Mouse (Mus musculus): ENCODE results near the gene Kcnh4.
A peak's percentile ranks its signal among the peaks of the same experiment; 100 is the strongest.

The Kcnh4 gene

DNA sequence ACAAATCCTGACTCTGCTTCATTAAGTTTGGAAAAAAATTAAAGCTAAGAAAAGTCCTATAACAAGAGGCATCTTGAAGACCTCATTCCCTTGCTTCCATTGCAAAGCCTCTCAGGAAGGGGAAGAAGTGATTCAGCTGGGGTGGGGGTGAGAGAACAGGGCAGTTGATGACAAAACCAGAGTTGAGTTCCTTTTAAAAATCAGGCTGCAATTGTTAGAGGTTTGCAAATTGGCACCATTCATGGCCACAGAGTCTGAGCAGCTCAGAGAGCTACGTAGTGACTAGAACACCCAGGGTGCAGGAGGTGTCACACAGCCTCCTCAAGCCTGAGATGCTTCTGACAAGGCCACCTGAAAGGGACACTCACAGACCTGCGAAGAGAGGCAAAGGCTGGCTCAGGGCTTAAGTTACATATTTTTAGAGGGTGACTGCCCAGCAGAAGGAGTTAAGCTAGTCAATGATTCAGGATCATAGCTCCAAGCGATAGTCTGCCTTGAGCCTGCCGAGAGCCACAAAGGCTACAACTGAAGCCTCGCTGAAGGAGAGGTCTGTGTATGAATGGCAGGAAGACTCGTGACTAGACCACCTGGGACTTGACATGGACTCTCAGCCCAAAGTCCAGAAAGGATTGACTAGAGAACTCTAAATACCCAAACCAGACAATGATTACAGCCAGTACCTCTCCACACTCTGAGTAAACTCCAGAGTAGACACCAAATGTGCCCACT is 29.1 kb downstream of the Kcnh4 start:
- no peak for DNase-seq

DNA sequence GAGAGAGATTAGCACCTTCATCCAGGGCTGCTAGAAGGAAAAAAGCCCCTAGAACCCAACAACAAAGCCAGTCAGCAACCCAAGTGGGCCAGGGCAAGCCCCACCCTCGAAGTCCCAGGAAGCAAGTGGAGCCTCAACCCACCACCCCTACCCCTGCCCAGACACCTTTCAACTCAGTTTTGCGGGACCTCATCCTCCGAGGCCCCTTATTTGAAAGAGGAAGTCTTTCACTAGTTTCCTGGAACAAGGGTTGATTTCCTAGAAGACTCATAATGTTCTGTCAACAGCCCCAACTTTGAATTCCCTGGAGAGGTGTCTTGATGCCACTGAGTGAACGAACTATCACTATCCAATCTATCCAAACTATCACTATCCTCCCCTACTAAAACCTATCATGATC is 29.8 kb downstream of the Kcnh4 start:
- DNase-seq, result no peak

DNA sequence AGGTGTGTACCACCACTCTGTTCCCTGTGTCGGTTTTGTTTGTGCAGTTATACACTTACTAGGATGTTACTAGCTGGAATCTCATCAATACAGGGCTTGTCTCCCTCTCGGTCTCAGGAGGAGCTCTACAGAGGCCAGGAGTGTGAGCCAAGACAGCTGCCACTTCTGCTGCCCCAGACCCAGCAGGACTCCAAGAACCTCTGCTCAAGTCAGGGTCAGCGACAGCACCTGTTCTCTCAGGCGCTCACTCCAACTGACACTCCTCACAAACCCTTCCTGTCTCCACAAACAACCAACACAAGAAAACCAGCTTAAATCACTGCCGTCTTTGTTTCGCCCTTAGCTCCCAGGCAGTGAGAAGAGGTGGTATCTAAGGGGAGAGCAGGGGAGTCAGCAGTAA is 31.1 kb downstream of the Kcnh4 start:
- no peak for DNase-seq

DNA sequence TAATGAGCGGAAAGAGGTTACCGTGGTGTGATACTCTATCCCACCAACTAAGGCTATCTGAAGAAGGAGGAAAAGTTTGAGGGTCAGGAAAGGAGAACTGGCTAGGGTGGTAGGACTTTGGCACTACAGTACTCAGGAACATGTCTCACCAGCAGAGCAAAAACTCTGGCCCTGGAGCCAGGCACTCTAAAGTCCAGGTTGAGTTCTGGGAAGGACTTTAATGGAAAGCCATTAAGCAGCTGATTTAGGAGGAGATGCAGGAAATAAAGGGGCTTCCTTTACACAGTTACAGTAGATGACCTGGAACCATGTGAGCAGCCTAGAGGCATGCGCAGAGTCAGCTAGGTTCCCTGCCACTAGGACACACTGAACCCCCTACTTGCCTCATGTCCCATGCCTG is 32.5 kb downstream of the Kcnh4 start:
- no peak for DNase-seq

DNA sequence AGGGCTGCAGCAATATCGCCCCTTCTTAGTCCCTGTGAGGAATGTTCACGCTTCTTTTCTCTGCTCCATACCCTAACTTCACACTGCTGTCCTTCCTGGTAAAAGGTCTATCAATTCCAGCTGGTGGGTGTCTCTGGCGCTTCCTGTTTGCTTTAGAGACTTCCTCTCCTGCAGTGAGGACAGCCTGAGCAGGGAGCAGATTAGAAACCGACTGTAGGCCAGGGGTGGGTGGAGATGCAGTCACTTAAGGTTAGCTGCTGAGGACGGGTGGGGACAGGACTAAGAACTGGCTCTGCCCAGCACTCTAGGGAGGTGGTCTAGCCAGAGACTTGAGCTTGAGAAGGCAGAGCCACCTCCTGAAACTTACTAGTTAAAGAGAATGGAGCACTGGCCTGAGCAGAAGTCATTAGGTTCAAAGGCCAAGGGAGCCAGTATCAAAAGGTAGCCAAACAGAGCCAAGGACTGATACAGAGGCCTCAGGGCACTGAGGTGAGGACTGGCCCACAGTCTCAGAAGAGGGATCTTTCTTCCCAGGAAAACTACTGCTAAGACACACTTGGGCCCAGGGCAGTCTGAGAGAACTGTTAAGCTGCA is 34.7 kb downstream of the Kcnh4 start:
- DNase-seq, result no peak

DNA sequence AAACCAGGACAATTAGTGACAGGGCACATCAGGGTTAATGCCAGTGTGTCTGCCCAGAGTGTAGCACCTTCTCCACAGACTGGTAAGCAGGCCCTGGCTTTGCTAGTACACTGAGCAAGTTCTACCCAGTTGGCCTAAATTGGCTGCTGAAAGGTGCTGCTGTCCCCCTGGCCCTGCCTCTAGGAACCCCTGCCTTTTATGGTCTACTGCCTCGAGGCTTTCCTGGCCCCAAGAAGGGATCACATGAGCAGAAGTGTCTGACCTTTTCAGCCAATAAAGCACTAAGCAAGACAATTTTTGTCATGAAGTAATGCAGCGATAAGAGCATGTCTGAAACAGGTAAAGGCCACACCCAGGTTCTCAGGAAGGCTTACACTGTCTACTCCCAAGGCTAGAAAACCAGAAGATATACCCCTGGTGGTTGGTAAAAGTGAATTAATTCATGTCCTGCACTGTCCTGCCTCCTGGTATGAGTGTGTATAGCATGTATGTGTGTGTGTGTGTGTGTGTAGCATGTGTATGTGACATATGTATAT is 37.2 kb downstream of the Kcnh4 start:
- no peak for DNase-seq

DNA sequence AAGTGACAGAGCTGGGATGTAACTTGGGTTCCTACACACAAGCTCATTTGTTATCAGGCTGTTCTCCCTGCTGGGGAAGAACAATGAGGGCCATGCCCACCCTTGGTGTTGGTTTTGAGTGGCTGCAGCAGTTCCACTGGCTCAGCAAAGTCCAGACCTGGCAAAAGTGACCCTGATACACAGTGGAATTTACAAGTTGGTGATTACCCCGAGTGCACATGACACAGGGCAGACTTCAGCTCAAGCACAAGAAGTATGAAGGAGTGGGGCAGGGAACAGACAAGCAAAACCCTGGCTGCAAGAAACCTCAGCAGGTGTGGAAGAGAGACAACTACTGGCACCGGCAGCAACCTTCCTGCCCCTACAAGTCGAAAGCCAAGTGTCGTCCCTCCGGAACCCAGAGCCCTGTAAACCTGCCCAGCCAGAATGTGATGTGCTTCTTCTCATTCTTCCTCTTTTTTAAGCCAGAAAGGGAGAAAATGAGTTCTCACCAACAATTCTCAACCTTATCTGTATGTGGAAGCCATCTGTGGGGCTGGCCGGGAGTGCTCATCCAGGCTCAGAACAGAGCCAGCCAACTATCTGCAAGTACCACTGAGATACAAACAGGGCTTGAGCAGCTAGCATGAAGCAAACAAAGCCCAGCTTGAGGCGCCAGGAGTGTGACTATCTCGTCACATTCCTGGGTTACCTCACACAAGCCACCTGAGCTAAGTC is 37.8 kb downstream of the Kcnh4 start:
- DNase-seq, result no peak

DNA sequence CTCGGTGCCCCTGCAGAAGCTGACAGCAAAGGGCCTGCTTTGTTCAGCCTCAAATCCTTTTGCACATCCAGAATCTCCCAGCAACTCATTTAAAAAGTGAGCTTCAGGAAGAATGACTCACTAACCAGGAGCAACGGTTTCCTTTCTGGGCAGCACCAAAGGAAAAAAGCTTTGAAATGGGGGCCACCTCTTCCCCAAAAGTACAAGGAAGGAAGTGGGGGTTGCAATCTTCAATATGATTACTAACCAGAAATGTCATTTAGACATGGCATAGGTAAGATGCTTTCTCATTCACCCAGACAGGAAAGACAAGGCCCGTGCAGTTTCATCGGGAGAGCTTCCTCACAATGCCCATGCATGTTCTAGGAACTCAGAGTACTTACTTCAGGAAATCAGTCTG is 38.5 kb downstream of the Kcnh4 start:
- DNase-seq, result no peak

DNA sequence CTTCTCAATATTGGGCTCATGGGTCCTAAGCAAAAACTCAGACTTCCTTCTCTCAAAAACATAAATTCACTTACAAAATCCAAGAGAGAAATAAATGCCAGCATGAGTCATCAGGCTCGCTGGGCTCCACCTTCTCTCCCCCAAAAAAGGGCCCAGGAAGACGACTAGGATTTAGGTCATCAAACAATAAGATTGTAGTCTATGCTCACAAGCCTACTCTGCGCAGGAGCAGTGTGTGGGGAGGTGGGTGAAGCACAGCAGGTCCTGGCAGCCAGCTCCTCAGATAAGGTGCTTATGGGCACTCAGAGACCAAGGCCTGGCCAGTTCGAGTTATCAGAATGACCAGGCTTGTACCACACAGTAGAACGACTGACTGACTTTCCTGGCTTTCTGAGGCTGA is 39.4 kb downstream of the Kcnh4 start:
- DNase-seq, result no peak

DNA sequence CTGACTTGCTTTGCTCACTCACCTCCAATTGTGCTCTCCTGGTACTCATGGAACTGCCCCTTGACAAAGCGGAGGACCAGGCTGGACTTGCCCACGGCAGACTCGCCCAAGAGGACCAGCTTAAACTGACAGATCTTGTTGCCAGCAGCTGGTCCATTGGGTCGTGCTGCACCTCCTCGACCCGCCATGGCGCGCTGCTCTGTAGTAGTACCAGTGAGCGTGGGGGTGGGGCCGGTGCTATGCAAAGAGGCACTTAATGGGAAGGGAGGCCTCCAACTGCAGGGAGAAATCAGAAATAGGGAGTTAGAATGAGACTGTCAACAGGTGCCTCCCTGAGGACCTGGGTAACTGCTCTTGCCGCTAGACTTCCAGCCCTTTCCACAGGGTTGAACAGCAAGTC is 39.8 kb downstream of the Kcnh4 start:
- DNase-seq, result no peak

DNA sequence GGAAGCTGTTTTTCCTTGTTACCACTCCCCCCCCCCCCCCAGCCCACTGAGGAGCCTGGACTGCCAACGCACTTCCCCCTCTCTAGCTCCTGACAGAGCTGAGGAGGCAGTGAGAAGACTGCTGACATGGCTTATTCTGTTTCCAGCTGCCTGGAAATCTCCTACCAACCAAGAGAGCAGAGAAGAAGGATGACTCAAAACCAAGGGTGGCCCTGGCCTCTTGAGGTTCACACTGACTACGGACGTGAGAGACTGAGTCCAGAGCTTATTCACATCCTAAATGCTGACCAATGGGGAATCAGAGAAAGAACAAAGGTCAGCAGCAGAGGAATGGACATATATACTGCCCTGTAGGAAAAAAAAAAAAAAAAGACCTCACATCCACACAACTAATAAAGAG is 40.4 kb downstream of the Kcnh4 start:
- DNase-seq, result no peak

DNA sequence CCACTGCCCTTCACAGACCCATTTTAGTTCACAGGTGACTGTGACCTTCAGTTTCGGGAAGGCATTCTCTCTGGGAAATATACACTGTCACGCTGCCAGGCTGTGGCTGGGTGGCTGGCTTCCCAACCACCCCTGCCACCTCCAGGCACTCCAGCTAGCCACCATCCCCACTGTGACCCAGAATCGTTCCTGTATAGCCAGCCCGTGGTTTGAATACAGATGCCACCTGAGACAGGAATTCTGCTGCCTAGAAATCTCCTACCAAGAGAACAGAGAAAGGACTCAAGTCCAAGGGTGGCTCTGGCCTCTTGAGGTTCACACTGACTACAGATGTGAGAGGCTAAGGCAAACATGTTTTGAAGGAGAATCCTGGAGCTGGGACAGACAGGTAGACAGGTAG is 40.9 kb downstream of the Kcnh4 start:
- DNase-seq, result no peak

DNA sequence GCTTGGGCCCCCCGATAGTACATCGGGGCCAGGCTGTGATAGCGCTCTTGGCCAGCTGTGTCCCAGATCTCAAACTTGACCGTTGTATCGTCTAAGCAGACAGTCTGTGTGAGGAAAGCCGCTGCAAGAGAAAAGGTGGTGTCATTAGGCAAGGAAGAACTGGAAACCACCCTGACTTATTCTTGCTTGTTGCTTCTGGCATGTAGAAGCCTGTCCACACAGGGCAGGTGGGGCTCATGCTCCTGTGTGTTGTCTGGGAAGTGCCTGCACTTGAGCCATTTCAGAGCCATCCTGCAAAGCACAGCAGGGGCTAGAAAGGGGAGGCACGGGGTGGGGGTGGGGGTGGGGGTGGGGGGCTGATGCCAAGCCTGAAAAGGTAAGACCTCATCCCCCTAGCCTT is 41.3 kb downstream of the Kcnh4 start:
- no peak for DNase-seq

DNA sequence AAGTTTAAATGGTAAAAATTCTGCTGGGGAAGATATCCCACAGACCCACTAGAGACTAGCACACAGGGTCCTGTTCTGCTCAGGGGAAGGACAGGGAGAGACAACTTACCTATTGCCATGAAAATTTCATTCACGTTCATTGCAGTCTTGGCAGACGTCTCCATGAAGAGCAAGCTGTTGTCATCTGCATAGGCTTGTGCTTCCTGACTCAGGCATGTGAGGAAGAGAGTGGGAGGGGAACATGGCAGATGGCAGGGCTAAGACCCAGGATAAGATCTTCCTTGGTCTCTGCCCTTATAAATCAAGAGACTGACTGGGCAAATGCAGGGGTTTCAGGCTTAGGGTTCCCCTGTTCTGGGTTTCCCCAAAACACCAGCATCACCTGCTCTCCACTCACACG is 43.1 kb downstream of the Kcnh4 start:
- no peak for DNase-seq

DNA sequence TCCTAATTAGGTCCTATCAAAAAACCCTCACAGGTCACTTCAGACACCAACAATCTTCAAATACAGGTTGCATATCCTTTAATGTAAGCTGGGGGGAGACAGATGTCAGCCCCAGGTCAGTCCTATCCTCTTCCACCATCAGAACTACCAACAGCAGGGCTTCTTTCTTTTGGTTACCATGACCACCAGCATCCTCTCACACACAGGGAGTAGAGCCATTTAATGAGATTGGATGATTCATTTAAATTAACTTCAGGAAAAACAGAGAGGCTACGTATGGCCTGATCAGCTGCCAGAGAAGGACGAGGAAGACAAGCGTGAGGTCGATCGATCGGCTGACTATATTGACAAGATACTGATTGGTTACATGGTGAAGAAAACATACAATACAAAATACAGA is 44.8 kb downstream of the Kcnh4 start:
- DNase-seq, result no peak

DNA sequence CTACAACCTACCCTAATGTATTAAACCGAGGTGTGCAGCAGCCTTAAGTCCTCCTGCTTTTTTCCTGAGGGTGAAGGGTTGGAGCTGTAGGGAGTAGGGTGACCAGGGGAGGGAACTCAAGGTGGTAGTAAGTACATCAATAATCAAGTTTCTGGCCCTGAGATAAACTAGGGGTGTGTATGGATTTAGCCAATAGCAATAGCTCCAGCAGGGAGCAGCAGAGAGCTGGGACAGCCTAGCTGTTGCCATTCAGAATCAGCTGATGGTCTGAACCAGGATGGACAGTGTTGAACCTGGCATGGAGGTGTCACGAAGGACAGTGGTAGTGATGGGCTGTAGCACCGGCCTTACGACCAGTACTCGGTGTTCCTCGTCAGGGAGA is 45.2 kb downstream of the Kcnh4 start:
- DNase-seq, result peak; percentile 62

DNA sequence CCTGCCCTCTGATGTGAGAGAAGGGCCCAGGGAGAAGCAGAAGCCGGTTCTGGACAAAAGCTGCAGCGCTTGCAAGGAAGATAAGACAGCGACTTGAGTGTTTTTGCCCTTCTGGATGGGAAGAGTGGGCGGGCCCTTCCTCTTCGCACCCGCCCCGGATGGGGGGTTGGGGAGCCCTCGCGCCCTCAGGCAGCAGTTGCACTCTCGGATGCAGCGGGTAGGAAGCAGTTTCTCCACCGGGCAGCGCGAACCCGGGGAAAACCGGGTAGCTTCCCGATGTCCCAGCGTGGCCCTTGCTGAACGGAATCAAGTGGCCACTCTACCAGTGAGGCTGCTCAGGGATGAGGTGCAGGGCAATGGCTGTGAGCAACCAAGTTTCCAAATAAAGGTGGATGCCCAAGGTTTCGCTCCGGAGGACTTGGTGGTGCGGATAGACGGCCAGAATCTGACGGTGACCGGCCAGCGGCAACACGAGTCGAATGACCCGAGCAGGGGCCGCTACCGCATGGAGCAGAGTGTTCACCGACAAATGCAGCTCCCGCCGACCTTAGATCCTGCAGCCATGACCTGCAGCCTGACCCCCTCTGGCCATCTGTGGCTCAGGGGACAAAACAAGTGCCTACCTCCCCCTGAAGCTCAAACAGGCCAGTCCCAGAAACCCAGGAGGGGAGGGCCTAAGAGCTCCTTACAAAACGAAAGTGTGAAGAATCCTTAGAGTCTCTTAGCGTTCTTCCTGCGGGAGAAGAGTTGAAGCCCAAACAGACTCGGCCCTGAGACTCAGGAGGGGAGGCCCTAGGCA is 45.8 kb downstream of the Kcnh4 start, which contains the start of gene Hspb9:
Hspb9 (plus strand) TSS at position 116 of the 799 bp plus-strand sequence.
- DNase-seq, result no peak

DNA sequence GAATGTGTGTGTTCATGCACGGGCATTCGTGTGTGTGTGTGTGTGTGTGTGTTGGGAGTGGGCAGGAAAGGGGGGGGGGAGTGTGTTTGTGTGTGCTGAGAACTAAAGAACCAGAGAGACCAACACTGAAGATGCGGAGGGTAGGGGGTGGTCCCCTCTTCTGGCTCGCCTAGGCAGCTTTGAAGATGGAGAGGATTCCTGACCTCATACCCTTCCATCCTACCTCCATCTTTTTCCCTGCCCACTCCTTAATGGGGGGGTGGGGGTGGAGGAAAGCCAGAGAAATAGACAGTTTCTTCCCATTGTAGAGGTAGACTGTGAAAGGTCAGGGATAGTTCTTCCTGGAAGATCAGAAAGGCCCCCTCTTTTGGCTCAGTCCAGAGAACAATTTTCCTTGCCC is 46.6 kb downstream of the Kcnh4 start:
- no peak for DNase-seq

DNA sequence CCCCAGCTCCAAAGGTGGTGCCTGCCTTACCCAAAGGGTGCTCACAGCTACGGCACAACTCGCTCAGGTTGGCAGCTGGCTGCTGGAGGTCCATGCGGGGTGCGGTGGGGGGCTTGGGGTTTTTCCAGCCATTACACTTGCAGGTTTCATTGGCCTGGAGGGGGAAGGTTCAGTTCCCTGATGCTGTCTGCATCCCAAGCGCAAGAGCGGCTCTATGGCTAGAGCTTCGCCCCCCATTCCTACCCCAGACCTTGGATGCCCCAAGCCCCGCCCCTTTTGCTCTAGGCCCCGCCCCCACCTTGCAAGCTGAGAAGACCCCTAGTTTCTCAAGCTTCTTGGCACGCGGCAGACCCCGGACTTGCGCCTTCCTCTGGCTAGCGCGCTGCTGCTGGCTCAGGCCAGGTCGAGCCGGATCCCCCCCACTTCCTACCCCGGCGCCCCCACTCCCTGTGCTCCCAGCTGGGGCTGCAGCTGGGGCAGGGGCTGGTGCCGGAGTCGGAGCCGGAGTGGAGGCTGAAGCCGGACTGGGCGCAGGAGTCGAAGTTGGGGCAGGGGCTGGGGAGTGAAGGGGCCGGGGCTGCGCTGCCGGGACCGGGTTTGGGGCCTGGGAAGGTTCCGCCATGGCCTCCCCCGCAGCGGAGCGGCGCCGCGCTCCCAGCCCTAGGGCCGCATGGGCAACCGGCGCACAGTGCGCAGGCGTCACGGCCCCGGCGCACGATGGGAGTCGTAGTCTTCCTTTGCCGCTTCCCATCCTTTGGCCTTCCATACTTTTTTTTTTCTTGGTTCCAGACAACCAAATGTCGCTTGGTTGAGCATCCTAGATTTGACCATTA is 47.7 kb downstream of the Kcnh4 start, which contains the start of gene Kat2a:
Kat2a (minus strand) TSS at position 683 of the 833 bp plus-strand sequence.
- peak; percentile 82 for DNase-seq

DNA sequence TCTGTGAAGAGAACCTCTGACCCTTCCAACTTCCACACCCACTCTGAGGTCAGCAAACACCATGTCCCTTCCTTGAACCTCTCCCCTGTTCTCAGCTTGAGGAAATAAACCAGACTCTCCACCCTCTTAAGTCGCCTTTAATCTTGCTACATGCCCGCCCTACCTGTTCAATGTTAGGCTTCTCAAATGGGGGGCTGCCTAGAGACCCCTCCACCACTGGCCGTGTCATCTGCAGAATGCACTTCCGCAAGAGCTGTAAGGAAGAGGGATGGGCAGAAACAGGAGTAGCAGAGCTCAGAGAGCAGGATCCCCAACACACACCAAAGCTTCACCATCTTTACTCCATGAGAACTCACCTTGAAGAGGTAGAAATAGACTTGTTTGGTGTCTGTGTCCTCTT is 48.8 kb downstream of the Kcnh4 start:
- no peak for DNase-seq

DNA sequence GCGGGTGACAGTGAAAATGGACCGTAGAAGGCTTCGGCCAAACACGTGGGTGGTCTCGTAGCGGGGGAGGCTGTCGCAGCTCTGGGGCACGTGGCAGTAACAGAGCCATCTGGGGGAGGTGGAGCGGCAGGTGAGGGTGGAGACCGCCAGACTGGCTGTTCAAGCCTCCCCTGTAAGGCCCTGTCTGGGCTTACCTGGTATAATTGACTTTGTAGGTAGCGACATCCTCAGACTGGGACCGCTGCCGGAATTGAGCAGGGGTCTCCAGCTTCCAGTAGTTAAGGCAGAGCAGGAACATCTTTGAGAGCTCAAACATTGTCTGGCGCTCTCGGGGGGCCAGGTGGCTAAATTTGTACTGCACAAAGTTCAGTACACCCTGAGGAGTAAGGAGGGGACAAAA is 49.2 kb downstream of the Kcnh4 start:
- DNase-seq, result no peak

DNA sequence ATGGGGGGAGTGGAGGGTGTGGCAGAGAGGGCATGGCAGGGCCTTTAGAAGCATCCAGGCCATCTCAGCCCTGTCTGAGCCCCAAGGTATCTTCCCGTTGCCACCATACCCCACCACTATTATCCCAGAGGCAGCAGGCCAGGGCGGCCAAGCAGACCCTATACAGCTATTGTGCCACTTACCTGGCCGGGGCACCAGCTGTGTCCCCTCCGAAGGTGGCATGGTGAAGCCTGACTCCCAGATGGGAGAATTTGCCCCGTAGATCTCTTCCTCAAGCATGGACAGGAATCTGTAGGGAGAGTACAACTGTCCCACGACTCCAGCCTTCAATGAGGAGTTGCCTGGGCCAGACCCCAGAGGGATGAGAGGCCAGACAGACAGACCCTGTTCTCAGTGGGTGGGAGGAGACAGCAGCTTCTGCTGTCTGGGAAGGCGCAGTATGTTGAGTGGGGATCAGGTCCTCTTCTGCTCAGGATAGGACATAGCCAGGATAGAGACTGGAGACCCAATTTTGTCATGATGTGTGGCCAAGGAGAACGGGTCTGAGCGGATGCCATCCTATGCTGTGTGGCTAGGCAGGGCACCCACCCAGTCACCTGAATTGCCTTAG is 50.4 kb downstream of the Kcnh4 start:
- DNase-seq, result no peak

Data from cerebellum, adult 11 months (tissue).